Mouse (Mus musculus) monocyte, adult 2 months (primary cell): ENCODE results near the gene Pcca.
"Not testable (repeated sequence)": the region's sequence is repeated elsewhere in the genome, so short reads cannot be mapped to it uniquely, and the experiment has no call there.

Experiments used
- DNase-seq, 2 experiments: peaks; one replicate each; pipeline ENCODE4 v3.0.0; 2022; ENCODE audit warnings: low spot score in 2 of 2, low read depth in 1 of 2

The Pcca gene

GRCm38 (mm10) chr14:122560893-122561452 lies 26.8 kb downstream of the Pcca start:
- DNase-seq: not testable (repeated sequence)

GRCm38 (mm10) chr14:122570862-122571261 lies 36.7 kb downstream of the Pcca start:
- no peak for DNase-seq

- DNase-seq: no peak
These were observed 40.1 kb downstream of the Pcca start for GRCm38 (mm10) chr14:122574064-122574751.

- DNase-seq: no peak
These were observed 43.7 kb downstream of the Pcca start for GRCm38 (mm10) chr14:122577816-122578215.

GRCm38 (mm10) chr14:122582057-122582456 lies 47.9 kb downstream of the Pcca start:
- DNase-seq: no peak

GRCm38 (mm10) chr14:122582491-122583077 lies 48.5 kb downstream of the Pcca start:
- DNase-seq: no peak

GRCm38 (mm10) chr14:122584087-122584486 lies 50.0 kb downstream of the Pcca start:
- DNase-seq: not testable (repeated sequence)

GRCm38 (mm10) chr14:122586942-122587341 lies 52.8 kb downstream of the Pcca start:
- DNase-seq: no peak

- DNase-seq: no peak
These were observed 63.4 kb downstream of the Pcca start for GRCm38 (mm10) chr14:122597534-122597933.

GRCm38 (mm10) chr14:122598802-122599201 lies 64.7 kb downstream of the Pcca start:
- DNase-seq: no peak

- no peak for DNase-seq
These were observed 65.7 kb downstream of the Pcca start for GRCm38 (mm10) chr14:122599839-122600238.

- no peak for DNase-seq
These were observed 68.6 kb downstream of the Pcca start for GRCm38 (mm10) chr14:122602701-122603100.

- DNase-seq: no peak
These were observed 72.4 kb downstream of the Pcca start for GRCm38 (mm10) chr14:122606499-122606898.

- DNase-seq: no peak
These were observed 73.3 kb downstream of the Pcca start for GRCm38 (mm10) chr14:122607456-122607855.

- DNase-seq: no peak
These were observed 74.2 kb downstream of the Pcca start for GRCm38 (mm10) chr14:122608323-122608722.

- no peak for DNase-seq
These were observed 76.9 kb downstream of the Pcca start for GRCm38 (mm10) chr14:122611035-122611434.

- no peak for DNase-seq
These were observed 78.2 kb downstream of the Pcca start for GRCm38 (mm10) chr14:122612317-122612716.

- no peak for DNase-seq
These were observed 83.5 kb downstream of the Pcca start for GRCm38 (mm10) chr14:122617656-122618055.

- DNase-seq: no peak
These were observed 99.3 kb downstream of the Pcca start for GRCm38 (mm10) chr14:122633416-122633815.

- DNase-seq: no peak
These were observed 102.5 kb downstream of the Pcca start for GRCm38 (mm10) chr14:122636601-122637000.

GRCm38 (mm10) chr14:122637798-122638555 lies 103.9 kb downstream of the Pcca start:
- DNase-seq: no peak
